Mouse (Mus musculus) T-helper 1 cell (primary cell): ENCODE measurements around the gene Hoxb4.

Experiments used
- in situ Hi-C: fragments of 300-600 bp; cut with MboI, MseI; formaldehyde crosslinking; loops from one replicate; pipeline ENCODE4 v1.15.1; 2025; ENCODE audit warnings: high pct_unique_total_duplicates

The Hoxb4 gene

GRCm38 (mm10) chr11:96311520-96312417 is 6.3 kb upstream of the Hoxb4 start:
- in situ Hi-C loops: no loop called here

GRCm38 (mm10) chr11:96313134-96313533 is 4.9 kb upstream of the Hoxb4 start:
- in situ Hi-C loops: no loop called here

- in situ Hi-C loops: no loop called here
These were observed 4.2 kb upstream of the Hoxb4 start for GRCm38 (mm10) chr11:96313806-96314428.

GRCm38 (mm10) chr11:96314671-96315343 is 3.3 kb upstream of the Hoxb4 start:
- in situ Hi-C loops: no loop called here

GRCm38 (mm10) chr11:96315344-96315681 is 2.8 kb upstream of the Hoxb4 start:
- in situ Hi-C loops: no loop called here

- in situ Hi-C loops: no loop called here
These were observed 1.1 kb upstream of the Hoxb4 start for GRCm38 (mm10) chr11:96316696-96317607.

- in situ Hi-C loops: no loop called here
These were observed 452 bp downstream of the Hoxb4 start for GRCm38 (mm10) chr11:96318368-96319070.

GRCm38 (mm10) chr11:96319071-96319902 is 1.2 kb downstream of the Hoxb4 start:
- in situ Hi-C loops: no loop called here

GRCm38 (mm10) chr11:96319910-96320309 is 1.8 kb downstream of the Hoxb4 start:
- in situ Hi-C loops: no loop called here

- in situ Hi-C loops: no loop called here
These were observed 2.6 kb downstream of the Hoxb4 start for GRCm38 (mm10) chr11:96320688-96321087.

GRCm38 (mm10) chr11:96321846-96322245 is 3.8 kb downstream of the Hoxb4 start:
- in situ Hi-C loops: no loop called here

GRCm38 (mm10) chr11:96322738-96323137 is 4.7 kb downstream of the Hoxb4 start:
- in situ Hi-C loops: no loop called here

GRCm38 (mm10) chr11:96323154-96323553 is 5.1 kb downstream of the Hoxb4 start, which contains the start of gene Hoxb3:
TSS of gene Hoxb3 (plus strand) at chr11:96323326.
- in situ Hi-C loops: no loop called here

- in situ Hi-C loops: no loop called here
These were observed 6.1 kb downstream of the Hoxb4 start for GRCm38 (mm10) chr11:96324125-96324524.

GRCm38 (mm10) chr11:96324965-96325364 is 6.9 kb downstream of the Hoxb4 start:
- in situ Hi-C loops: no loop called here

GRCm38 (mm10) chr11:96325747-96326212 is 7.7 kb downstream of the Hoxb4 start:
- in situ Hi-C loops: no loop called here

- in situ Hi-C loops: no loop called here
These were observed 8.6 kb downstream of the Hoxb4 start for GRCm38 (mm10) chr11:96326705-96327104.

GRCm38 (mm10) chr11:96327122-96327521 is 9.1 kb downstream of the Hoxb4 start:
- in situ Hi-C loops: no loop called here

- in situ Hi-C loops: no loop called here
These were observed 9.7 kb downstream of the Hoxb4 start for GRCm38 (mm10) chr11:96327750-96328149.

- in situ Hi-C loops: no loop called here
These were observed 10.5 kb downstream of the Hoxb4 start for GRCm38 (mm10) chr11:96328605-96329004.
